Mouse (Mus musculus) retina, postnatal 7 days (tissue): ENCODE measurements around the gene Mthfd1.
A peak's percentile ranks its signal among the peaks of the same experiment; 100 is the strongest.

Experiments
- DNase-seq: peaks from one replicate; pipeline ENCODE4 v3.0.0-alpha.2; 2012; ENCODE audit warnings: low read depth, low spot score

Gene Mthfd1

GRCm38 (mm10) chr12:76303474-76303873 is 48.4 kb downstream of the Mthfd1 start:
- DNase-seq, result no peak

- DNase-seq, result no peak
Observed at GRCm38 (mm10) chr12:76304199-76304598, 49.1 kb downstream of the Mthfd1 start.

GRCm38 (mm10) chr12:76305107-76305506 is 50.0 kb downstream of the Mthfd1 start:
- no peak for DNase-seq

GRCm38 (mm10) chr12:76306852-76307561 is 51.9 kb downstream of the Mthfd1 start:
- DNase-seq, result no peak

- no peak for DNase-seq
Observed at GRCm38 (mm10) chr12:76307964-76308363, 52.9 kb downstream of the Mthfd1 start.

- no peak for DNase-seq
Observed at GRCm38 (mm10) chr12:76308436-76308835, 53.3 kb downstream of the Mthfd1 start.

GRCm38 (mm10) chr12:76310007-76310406 is 54.9 kb downstream of the Mthfd1 start:
- DNase-seq, result no peak

- DNase-seq, result no peak
Observed at GRCm38 (mm10) chr12:76310633-76311032, 55.5 kb downstream of the Mthfd1 start.

- DNase-seq, result no peak
Observed at GRCm38 (mm10) chr12:76311227-76311626, 56.1 kb downstream of the Mthfd1 start.

- DNase-seq, result no peak
Observed at GRCm38 (mm10) chr12:76311951-76312350, 56.9 kb downstream of the Mthfd1 start.

GRCm38 (mm10) chr12:76318282-76319212 is 63.4 kb downstream of the Mthfd1 start:
- no peak for DNase-seq

GRCm38 (mm10) chr12:76324679-76325431 is 69.8 kb downstream of the Mthfd1 start, which contains the start of gene Akap5:
Gene Akap5 (plus strand): TSS chr12:76324891.
- DNase-seq, result peak; percentile 57

- DNase-seq, result no peak
Observed at GRCm38 (mm10) chr12:76326437-76327220, 71.5 kb downstream of the Mthfd1 start.

- no peak for DNase-seq
Observed at GRCm38 (mm10) chr12:76328567-76329354, 73.7 kb downstream of the Mthfd1 start.

GRCm38 (mm10) chr12:76333688-76334087 is 78.6 kb downstream of the Mthfd1 start:
- no peak for DNase-seq

GRCm38 (mm10) chr12:76335641-76336040 is 80.5 kb downstream of the Mthfd1 start:
- no peak for DNase-seq

- no peak for DNase-seq
Observed at GRCm38 (mm10) chr12:76336111-76336965, 81.2 kb downstream of the Mthfd1 start.

GRCm38 (mm10) chr12:76341080-76341479 is 86.0 kb downstream of the Mthfd1 start:
- peak; percentile 43 for DNase-seq

- no peak for DNase-seq
Observed at GRCm38 (mm10) chr12:76345759-76346455, 90.8 kb downstream of the Mthfd1 start.
